Mouse (Mus musculus) ES-E14 (cell line): ENCODE measurements around the gene Aebp1.

Experiments
- MAFK ChIP-seq: IDR thresholded peaks from 2 replicates; pipeline ENCODE4 v1.6.1; 2014; ENCODE audit warnings: mild to moderate bottlenecking, low read depth, low read length, inconsistent platforms; ENCODE audit not compliant: insufficient read depth
- ZNF384 ChIP-seq: IDR thresholded peaks from 2 replicates; pipeline ENCODE4 v1.6.1; 2012; ENCODE audit warnings: low read depth, low read length, inconsistent platforms

GRCm38 (mm10) chr11:5855481-5855880 is 6.3 kb upstream of the Aebp1 start:
- TF ChIP-seq ZNF384 (no peak), MAFK (no peak)
